Mouse (Mus musculus): ENCODE data around the gene Mcoln2. TPM values are rescaled to one million over a fixed set of nuclear protein-coding genes. Genes with fewer than 3 reads are reported as not detected.

Gene Mcoln2
- total and polyA plus RNA-seq, 3 experiments = 31.0 to 34.9 (median 32.0) TPM

GRCm38 (mm10) chr3:146121310-146122124, 28.1 kb upstream of the Mcoln2 start:
- dilution Hi-C loops (cut with MboI; ENCODE audit: extremely low pct_ligation_motif_present, extremely low pct_unique_long_range_greater_than_20kb, low sequenced_read_pairs) (no loop called here), in situ Hi-C loops (cut with MboI; ENCODE audit: low pct_ligation_motif_present, low pct_unique_long_range_greater_than_20kb, low sequenced_read_pairs) (no loop called here)
- peak overlapping the region; percentile 62 for H3K4me2 ChIP-seq (ENCODE audit: insufficient read depth, low read depth, poor library complexity, severe bottlenecking)
- peak overlapping the region; percentile 50 to 65 (median 53) for H3K4me3 ChIP-seq (replicated peaks in 1 of 3; ENCODE audit: low read depth in 2 of 3, low read length in 2 of 3, poor library complexity in 1 of 3)
- peaks cover 18 to 58% of the 10 kb centered on the region in 2 experiments for H3K4me1 ChIP-seq (ENCODE audit: control insufficient read depth in 1 of 2, insufficient read depth in 2 of 2)
- peak overlapping the region; percentile 90 for H3K9ac ChIP-seq (ENCODE audit: insufficient read depth, low read depth)
- H3K9me3 ChIP-seq (replicated peaks; ENCODE audit: low read length) = no peaks in the 10 kb centered on the region
- H3K36me3 ChIP-seq (replicated peaks in 1 of 2; ENCODE audit: control insufficient read depth in 1 of 2, insufficient read depth in 1 of 2, low read length in 1 of 2) = no peaks in the 10 kb centered on the region
- no peaks in the 10 kb centered on the region for H3K27me3 ChIP-seq (replicated peaks)
- TF ChIP-seq MAZ (IDR thresholded peaks at IDR 0.05; ENCODE audit: low read depth, low read length) (no peak; the same call in 1 of the 2 replicates), MYC (IDR thresholded peaks at IDR 0.05; ENCODE audit: low read depth, low read length) (peak; percentile 42; the same call in 1 of the 2 replicates), MAFK (IDR thresholded peaks at IDR 0.05; ENCODE audit: insufficient replicate concordance, low read length) (no peak), NRF1 (IDR thresholded peaks at IDR 0.05; ENCODE audit: low read depth, low read length) (no peak), ETS1 (conservative IDR thresholded peaks at IDR 0.05; ENCODE audit: low read depth, low read length) (no peak; the same call in 1 of the 2 replicates), GABPA (IDR thresholded peaks at IDR 0.05; ENCODE audit: insufficient replicate concordance, low read depth, low read length) (no peak), MAX (IDR thresholded peaks at IDR 0.05; ENCODE audit: low read length) (no peak), EP300 (IDR thresholded peaks at IDR 0.05; ENCODE audit: low read length) (no peak), IRF4 (IDR thresholded peaks at IDR 0.05; ENCODE audit: low read depth, low read length) (peak; percentile 19; the same call in 1 of the 2 replicates), RAD21 (IDR thresholded peaks at IDR 0.05; ENCODE audit: low read depth, low read length) (no peak), UBTF (IDR thresholded peaks at IDR 0.05; ENCODE audit: low read depth, low read length) (0 out of 2 replicates have a peak, but pooled peaks have one; percentile 15), ZMIZ1 (IDR thresholded peaks at IDR 0.05; ENCODE audit: low read depth, low read length) (no peak), RCOR1 (conservative IDR thresholded peaks at IDR 0.05; ENCODE audit: low read depth, low read length) (peak; percentile 79; the same call in 1 of the 2 replicates), CTCF (conservative IDR thresholded peaks at IDR 0.05 in 1 of 2, IDR thresholded peaks at IDR 0.05 in 1 of 2; ENCODE audit: low read depth in 2 of 2, low read length in 2 of 2) (no peak), KAT2A (IDR thresholded peaks at IDR 0.05; ENCODE audit: insufficient replicate concordance, low read length) (no peak), BHLHE40 (IDR thresholded peaks at IDR 0.05; ENCODE audit: low read depth, low read length) (no peak), NELFE (IDR thresholded peaks at IDR 0.05; ENCODE audit: low read depth, low read length) (peak; percentile 12; the same call in 1 of the 2 replicates), JUN (IDR thresholded peaks at IDR 0.05; ENCODE audit: insufficient read depth, low read depth, low read length) (no peak), JUND (conservative IDR thresholded peaks at IDR 0.05; ENCODE audit: low read depth, low read length) (peak; percentile 46), SIN3A (IDR thresholded peaks at IDR 0.05; ENCODE audit: low read length) (peak; percentile 62), CHD2 (IDR thresholded peaks at IDR 0.05; ENCODE audit: low read length) (peak; percentile 60; the same call in 1 of the 2 replicates), CHD1 (IDR thresholded peaks at IDR 0.05; ENCODE audit: low read depth, low read length) (0 out of 2 replicates have a peak, but pooled peaks have one; percentile 25), TBP (conservative IDR thresholded peaks at IDR 0.05; ENCODE audit: low read depth, low read length) (0 out of 2 replicates have a peak, but pooled peaks have one; percentile 28), ELF1 (IDR thresholded peaks at IDR 0.05; ENCODE audit: low read depth, low read length) (no peak; the same call in 1 of the 2 replicates), ZC3H11A (IDR thresholded peaks at IDR 0.05; ENCODE audit: low read depth, low read length) (no peak), TCF12 (IDR thresholded peaks at IDR 0.05; ENCODE audit: low read depth, low read length) (peak; percentile 53; the same call in 1 of the 2 replicates), ZNF384 (IDR thresholded peaks at IDR 0.05; ENCODE audit: low read depth, low read length) (no peak), E2F4 (IDR thresholded peaks at IDR 0.05; ENCODE audit: insufficient replicate concordance, low read depth, low read length) (0 out of 2 replicates have a peak, but pooled peaks have one; percentile 53), HCFC1 (IDR thresholded peaks at IDR 0.05; ENCODE audit: low read depth, low read length) (no peak; the same call in none of the 2 replicates), MXI1 (IDR thresholded peaks at IDR 0.05; ENCODE audit: low read depth, low read length) (no peak), USF2 (conservative IDR thresholded peaks at IDR 0.05; ENCODE audit: low read depth, low read length) (no peak; the same call in 1 of the 2 replicates), POLR2AphosphoS2 (IDR thresholded peaks at IDR 0.05; ENCODE audit: low read depth, low read length) (no peak), ZKSCAN1 (IDR thresholded peaks at IDR 0.05; ENCODE audit: borderline replicate concordance, low read depth, low read length) (no peak), USF1 (IDR thresholded peaks at IDR 0.05; ENCODE audit: low read depth, low read length) (no peak), MEF2A (IDR thresholded peaks at IDR 0.05; ENCODE audit: borderline replicate concordance, low read depth, low read length) (no peak), PAX5 (IDR thresholded peaks at IDR 0.05; ENCODE audit: low read length) (no peak), SMC3 (IDR thresholded peaks at IDR 0.05; ENCODE audit: low read depth, low read length) (no peak), POLR2A (IDR thresholded peaks at IDR 0.05; ENCODE audit: low read depth, low read length) (peak; percentile 67; the same call in 1 of the 2 replicates)
- DNase-seq (ENCODE audit: extremely low read depth) = peak; percentile 76
- H3K79me2 ChIP-seq (replicated peaks; ENCODE audit: control insufficient read depth, extremely low read depth, insufficient read depth, poor library complexity, severe bottlenecking) = no peaks in the 10 kb centered on the region
- H3K27ac ChIP-seq (ENCODE audit: insufficient read depth, low read depth) = peak overlapping the region; percentile 63
